Mouse (Mus musculus) layer of hippocampus, adult 2 months (tissue): ENCODE results near the gene Chrna1. TPM values are rescaled to one million over a fixed set of nuclear protein-coding genes. Genes with fewer than 3 reads are reported as not detected.

Source experiments
- DNase-seq, 2 experiments: peaks; one replicate each; pipeline ENCODE4 v3.0.0; 2022; ENCODE audit warnings: low spot score in 2 of 2
- H3K27ac ChIP-seq: fragments of 200-600 bp; 2 replicates; pipeline ENCODE4 v1.8.1; 2022
- H3K4me3 ChIP-seq: fragments of 200-600 bp; 2 replicates; pipeline ENCODE4 v1.8.1; 2022; ENCODE audit warnings: mild to moderate bottlenecking
- CTCF ChIP-seq: fragments of 200-600 bp; conservative IDR thresholded peaks from 2 replicates; pipeline ENCODE4 v1.8.1; 2022; ENCODE audit warnings: antibody characterized with exemption, mild to moderate bottlenecking, moderate library complexity
- total RNA-seq, 2 experiments: library from RNA; stranded (reverse); gene quantifications; 2 replicates each; pipeline ENCODE4 v1.2.3; 2021

The Chrna1 gene
- total RNA-seq, 2 experiments from 2014 or later: 0.42 to 0.54 TPM

DNA sequence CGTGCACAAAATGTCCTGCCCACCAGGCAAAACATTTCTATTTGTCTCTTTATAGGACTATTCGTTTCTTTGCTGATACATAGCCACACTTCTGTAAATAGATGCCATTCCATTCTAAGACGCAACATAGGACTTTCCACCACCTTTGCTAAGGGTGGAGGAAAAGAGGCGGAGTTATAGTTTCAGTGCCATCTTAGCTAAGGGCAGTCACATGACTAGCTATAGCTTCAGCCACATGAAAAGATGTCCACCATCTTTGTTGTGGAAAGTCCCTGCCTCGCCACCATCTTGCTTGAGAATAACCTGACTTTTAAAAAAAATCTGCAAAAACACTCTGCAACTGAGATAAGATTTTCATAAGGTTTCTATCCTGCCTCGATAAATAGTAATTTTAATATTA is 66.0 kb downstream of the Chrna1 start:
- Histone ChIP-seq H3K27ac (no peak overlapping the region), H3K4me3 (no peak overlapping the region)
- no peak for TF ChIP-seq CTCF
- no peak for DNase-seq

Other genes with a start within 250 kb of the Chrna1 start
- gene Gpr155, start 193.8 kb downstream of the Chrna1 start, total RNA-seq: 10 to 100 TPM; 58.1 to 65.6 TPM
- 1 to 10 TPM; 8.1 to 10.0 TPM for gene Wipf1, start 50.6 kb downstream of the Chrna1 start, total RNA-seq
- 1,000 to 10,000 TPM; 1,742 to 1,751 TPM for gene Chn1, start 195.0 kb upstream of the Chrna1 start, total RNA-seq